Mouse (Mus musculus) MEL (cell line): ENCODE results near the gene Cdc34. TPM values are rescaled to one million over a fixed set of nuclear protein-coding genes. Genes with fewer than 3 reads are reported as not detected.
A peak's percentile ranks its signal among the peaks of the same experiment; 100 is the strongest.

Experiments used
- DNase-seq: peaks from one replicate; pipeline ENCODE4 v3.0.0; 2011; ENCODE audit warnings: low read depth, low spot score
- H3K27ac ChIP-seq: 2 replicates; pipeline ENCODE4 v1.5.1; 2012; ENCODE audit warnings: low read depth, mild to moderate bottlenecking, control low read depth, low read length, moderate library complexity; ENCODE audit not compliant: control insufficient read depth
- H3K27me3 ChIP-seq, 2 experiments: fragments of 150-350 bp in 1 of 2; sonication (generic) in 1 of 2; 2 replicates each; pipeline ENCODE4 v1.6.1; 2012; ENCODE audit warnings: low read length in 2 of 2, mild to moderate bottlenecking in 2 of 2, improper control_type of control experiment in 1 of 2, moderate library complexity in 1 of 2; ENCODE audit not compliant: insufficient read depth in 2 of 2, control insufficient read depth in 1 of 2
- H3K36me3 ChIP-seq, 2 experiments: 2 replicates each; pipeline ENCODE4 v1.6.1; 2012 to 2014; ENCODE audit warnings: low read length in 2 of 2, improper control_type of control experiment in 1 of 2, inconsistent platforms in 1 of 2, mild to moderate bottlenecking in 1 of 2; ENCODE audit not compliant: insufficient read depth in 2 of 2, control insufficient read depth in 1 of 2
- H3K4me1 ChIP-seq, 2 experiments: fragments of 150-350 bp in 1 of 2; sonication (generic) in 1 of 2; 2 replicates each; pipeline ENCODE4 v1.6.1; 2012; ENCODE audit warnings: low read length in 2 of 2, improper control_type of control experiment in 1 of 2, mild to moderate bottlenecking in 1 of 2; ENCODE audit not compliant: insufficient read depth in 2 of 2, control insufficient read depth in 1 of 2
- H3K4me3 ChIP-seq, 2 experiments: fragments of 150-350 bp in 1 of 2; sonication (generic) in 1 of 2; 2 replicates each; pipeline ENCODE4 v1.5.1; 2012; ENCODE audit warnings: low read depth in 2 of 2, low read length in 2 of 2, mild to moderate bottlenecking in 2 of 2, moderate library complexity in 2 of 2, control low read depth in 1 of 2, improper control_type of control experiment in 1 of 2; ENCODE audit not compliant: control insufficient read depth in 1 of 2, insufficient read depth in 1 of 2
- H3K79me2 ChIP-seq: 2 replicates; pipeline ENCODE4 v1.6.1; 2012; ENCODE audit warnings: mild to moderate bottlenecking, low read length, moderate library complexity; ENCODE audit not compliant: control insufficient read depth, poor library complexity, insufficient read depth
- H3K9ac ChIP-seq: 2 replicates; pipeline ENCODE4 v1.6.1; 2012; ENCODE audit warnings: low read depth, mild to moderate bottlenecking, control low read depth, low read length, moderate library complexity; ENCODE audit not compliant: control insufficient read depth, poor library complexity, severe bottlenecking
- H3K9me3 ChIP-seq: fragments of 150-350 bp; sonication (generic); replicated peaks from 2 replicates; pipeline ENCODE4 v1.6.1; 2012; ENCODE audit warnings: mild to moderate bottlenecking, low read length, improper control_type of control experiment, moderate library complexity; ENCODE audit not compliant: insufficient read depth
- CHD2 ChIP-seq: IDR thresholded peaks from 2 replicates; pipeline ENCODE4 v1.6.1; 2011; ENCODE audit warnings: low read length, improper control_type of control experiment
- CTCF ChIP-seq, 3 experiments: IDR thresholded peaks in 2 of 3; conservative IDR thresholded peaks in 1 of 3; 2 replicates each; pipeline ENCODE4 v1.5.1; 2011 to 2012; ENCODE audit warnings: low read length in 3 of 3, low read depth in 2 of 3, mild to moderate bottlenecking in 2 of 3, improper control_type of control experiment in 1 of 3, inconsistent platforms in 1 of 3, mixed read lengths in 1 of 3, moderate library complexity in 1 of 3; ENCODE audit not compliant: control insufficient read depth in 1 of 3, insufficient read depth in 1 of 3, poor library complexity in 1 of 3, severe bottlenecking in 1 of 3
- ELF1 ChIP-seq: IDR thresholded peaks from 2 replicates; pipeline ENCODE4 v1.6.1; 2014; ENCODE audit warnings: low read depth, mild to moderate bottlenecking, inconsistent platforms, low read length, improper control_type of control experiment, moderate library complexity
- EP300 ChIP-seq, 2 experiments: IDR thresholded peaks; 2 replicates each; pipeline ENCODE4 v1.6.1; 2011; ENCODE audit warnings: improper control_type of control experiment in 2 of 2, low read length in 2 of 2, low read depth in 1 of 2, mild to moderate bottlenecking in 1 of 2
- ETS1 ChIP-seq: IDR thresholded peaks from 2 replicates; pipeline ENCODE4 v1.6.1; 2012; ENCODE audit warnings: low read depth, mild to moderate bottlenecking, inconsistent platforms, low read length, improper control_type of control experiment, moderate library complexity
- GABPA ChIP-seq: IDR thresholded peaks from 2 replicates; pipeline ENCODE4 v1.6.1; 2012; ENCODE audit warnings: low read depth, mild to moderate bottlenecking, inconsistent platforms, low read length, improper control_type of control experiment, moderate library complexity
- GATA1 ChIP-seq: IDR thresholded peaks from 2 replicates; pipeline ENCODE4 v1.6.1; 2011; ENCODE audit warnings: low read depth, low read length, improper control_type of control experiment
- JUND ChIP-seq: IDR thresholded peaks from 2 replicates; pipeline ENCODE4 v1.6.1; 2011; ENCODE audit warnings: low read depth, mild to moderate bottlenecking, improper control_type of control experiment, low read length
- MAFK ChIP-seq: IDR thresholded peaks from 2 replicates; pipeline ENCODE4 v1.6.1; 2011; ENCODE audit warnings: low read depth, mild to moderate bottlenecking, low read length, improper control_type of control experiment, borderline replicate concordance
- MAX ChIP-seq: IDR thresholded peaks from 2 replicates; pipeline ENCODE4 v1.6.1; 2011; ENCODE audit warnings: low read length, improper control_type of control experiment
- MAZ ChIP-seq: IDR thresholded peaks from 2 replicates; pipeline ENCODE4 v1.6.1; 2012; ENCODE audit warnings: low read depth, mild to moderate bottlenecking, inconsistent platforms, low read length, improper control_type of control experiment
- MEF2A ChIP-seq: IDR thresholded peaks from 2 replicates; pipeline ENCODE4 v1.6.1; 2014; ENCODE audit warnings: low read depth, mild to moderate bottlenecking, inconsistent platforms, low read length, improper control_type of control experiment; ENCODE audit not compliant: poor library complexity, insufficient replicate concordance, severe bottlenecking; ENCODE audit errors: extremely low read depth
- MXI1 ChIP-seq: IDR thresholded peaks from 2 replicates; pipeline ENCODE4 v1.6.1; 2011; ENCODE audit warnings: mild to moderate bottlenecking, low read depth, low read length, improper control_type of control experiment
- MYC ChIP-seq: IDR thresholded peaks from 2 replicates; pipeline ENCODE4 v1.6.1; 2011; ENCODE audit warnings: low read depth, mild to moderate bottlenecking, low read length, improper control_type of control experiment, moderate library complexity
- NELFE ChIP-seq: IDR thresholded peaks from 2 replicates; pipeline ENCODE4 v1.6.1; 2011; ENCODE audit warnings: low read depth, low read length, improper control_type of control experiment
- NRF1 ChIP-seq: IDR thresholded peaks from 2 replicates; pipeline ENCODE4 v1.6.1; 2014; ENCODE audit warnings: low read depth, mild to moderate bottlenecking, inconsistent platforms, low read length, improper control_type of control experiment, moderate library complexity; ENCODE audit not compliant: poor library complexity, insufficient read depth, severe bottlenecking
- POLR2A ChIP-seq, 2 experiments: IDR thresholded peaks; 2 replicates each; pipeline ENCODE4 v1.6.1; 2011 to 2012; ENCODE audit warnings: low read length in 2 of 2, mild to moderate bottlenecking in 2 of 2, control low read depth in 1 of 2, improper control_type of control experiment in 1 of 2, low read depth in 1 of 2, moderate library complexity in 1 of 2; ENCODE audit not compliant: control insufficient read depth in 1 of 2, insufficient read depth in 1 of 2, poor library complexity in 1 of 2
- POLR2AphosphoS2 ChIP-seq: IDR thresholded peaks from 2 replicates; pipeline ENCODE4 v1.6.1; 2011; ENCODE audit warnings: low read length, improper control_type of control experiment
- POLR2AphosphoS5 ChIP-seq: IDR thresholded peaks from 2 replicates; pipeline ENCODE4 v1.6.1; 2012; ENCODE audit warnings: low read depth, borderline replicate concordance, mild to moderate bottlenecking, inconsistent platforms, low read length, moderate library complexity, mixed read lengths
- RAD21 ChIP-seq: IDR thresholded peaks from 2 replicates; pipeline ENCODE4 v1.6.1; 2011; ENCODE audit warnings: mild to moderate bottlenecking, low read depth, low read length, improper control_type of control experiment
- RCOR1 ChIP-seq: IDR thresholded peaks from 2 replicates; pipeline ENCODE4 v1.6.1; 2012; ENCODE audit warnings: low read depth, mild to moderate bottlenecking, inconsistent platforms, low read length, improper control_type of control experiment
- SMC3 ChIP-seq: IDR thresholded peaks from 2 replicates; pipeline ENCODE4 v1.6.1; 2011; ENCODE audit warnings: low read depth, low read length, improper control_type of control experiment
- TAL1 ChIP-seq: IDR thresholded peaks from 2 replicates; pipeline ENCODE4 v1.6.1; 2012; ENCODE audit warnings: mild to moderate bottlenecking, inconsistent platforms, low read length, moderate library complexity, mixed read lengths
- TBP ChIP-seq: IDR thresholded peaks from 2 replicates; pipeline ENCODE4 v1.8.0; 2011; ENCODE audit warnings: low read depth, low read length, improper control_type of control experiment
- TCF12 ChIP-seq: IDR thresholded peaks from 2 replicates; pipeline ENCODE4 v1.6.1; 2014; ENCODE audit warnings: low read depth, mild to moderate bottlenecking, inconsistent platforms, low read length, improper control_type of control experiment, moderate library complexity
- USF1 ChIP-seq: IDR thresholded peaks from 2 replicates; pipeline ENCODE4 v1.6.1; 2014; ENCODE audit warnings: low read depth, mild to moderate bottlenecking, inconsistent platforms, low read length, improper control_type of control experiment, moderate library complexity
- USF2 ChIP-seq, 2 experiments: IDR thresholded peaks; 2 replicates each; pipeline ENCODE4 v1.6.1; 2011 to 2012; ENCODE audit warnings: improper control_type of control experiment in 2 of 2, low read length in 2 of 2, borderline replicate concordance in 1 of 2, inconsistent platforms in 1 of 2, low read depth in 1 of 2, mild to moderate bottlenecking in 1 of 2; ENCODE audit not compliant: insufficient read depth in 1 of 2
- ZC3H11A ChIP-seq: IDR thresholded peaks from 2 replicates; pipeline ENCODE4 v1.6.1; 2012; ENCODE audit warnings: low read depth, mild to moderate bottlenecking, inconsistent platforms, low read length, improper control_type of control experiment
- ZKSCAN1 ChIP-seq: IDR thresholded peaks from 2 replicates; pipeline ENCODE4 v1.6.1; 2012; ENCODE audit warnings: low read depth, mild to moderate bottlenecking, inconsistent platforms, low read length, improper control_type of control experiment, moderate library complexity
- ZNF384 ChIP-seq: IDR thresholded peaks from 2 replicates; pipeline ENCODE4 v1.6.1; 2012; ENCODE audit warnings: low read depth, mild to moderate bottlenecking, inconsistent platforms, low read length, improper control_type of control experiment
- polyA plus RNA-seq, 2 experiments: library from polyadenylated mRNA; stranded (reverse) in 1 of 2; unstranded in 1 of 2; fragments of >175 nt in 1 of 2; fragments of >200 nt in 1 of 2; gene quantifications; 2 replicates each; pipeline versions ENCODE4 v1.2.1 to v1.2.4; 2012; ENCODE audit warnings: low replicate concordance in 2 of 2, low read depth in 1 of 2; ENCODE audit not compliant: insufficient read length in 2 of 2, insufficient read depth in 1 of 2, missing spikeins in 1 of 2
- total RNA-seq: library from RNA; depleted of rRNA; stranded (reverse); fragments of 300-350 nt; gene quantifications from 2 replicates; pipeline ENCODE4 v1.2.3, GENCODE M21; 2012

Gene Cdc34
- total and polyA plus RNA-seq, 3 experiments, result 318 to 422 (median 417) TPM

- Histone ChIP-seq H3K4me3 (no peak overlapping the region), H3K4me1 (no peaks in the 10 kb centered on the region), H3K27ac (no peak overlapping the region), H3K36me3 (no peaks in the 10 kb centered on the region), H3K9me3 (no peaks in the 10 kb centered on the region), H3K27me3 (no peaks in the 10 kb centered on the region), H3K9ac (no peak overlapping the region), H3K79me2 (no peaks in the 10 kb centered on the region)
- TF ChIP-seq ZKSCAN1 (no peak), SMC3 (no peak), USF1 (no peak), MAX (no peak), MAZ (no peak), MYC (no peak), GABPA (no peak), ETS1 (no peak), CHD2 (no peak), USF2 (IDR thresholded peaks at IDR 0.05; ENCODE audit: borderline replicate concordance in 1 of 2, insufficient read depth in 1 of 2, low read depth in 1 of 2, low read length in 2 of 2) (no peak), POLR2A (IDR thresholded peaks at IDR 0.05; ENCODE audit: control insufficient read depth in 1 of 2, insufficient read depth in 1 of 2, low read depth in 1 of 2, low read length in 2 of 2, poor library complexity in 1 of 2) (no peak), TBP (no peak), MAFK (no peak), ELF1 (no peak), POLR2AphosphoS5 (no peak), MEF2A (no peak)
- DNase-seq, result no peak
Observed at GRCm38 (mm10) chr10:79729357-79729965, 47.5 kb downstream of the Cdc34 start.

DNA sequence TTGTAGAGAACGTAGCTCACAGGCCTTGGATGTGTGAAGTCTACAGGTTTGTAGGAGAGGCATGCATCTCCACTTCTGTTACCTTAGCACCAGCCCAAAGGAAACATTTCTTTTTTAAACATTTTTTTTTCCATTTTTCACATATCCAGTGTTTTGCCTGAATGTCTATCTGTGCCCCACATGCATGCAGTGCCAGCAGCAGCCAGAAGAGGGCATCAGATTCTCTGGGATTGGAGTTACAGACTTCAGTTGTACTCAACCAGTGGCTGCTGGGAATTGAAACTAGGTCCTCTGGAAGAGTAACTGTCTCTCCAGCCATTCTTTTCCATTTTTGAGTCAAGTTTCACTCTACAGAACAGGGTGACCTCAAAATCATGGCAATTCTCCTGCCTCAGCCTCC is 50.5 kb downstream of the Cdc34 start:
- Histone ChIP-seq H3K79me2 (no peaks in the 10 kb centered on the region), H3K9me3 (no peaks in the 10 kb centered on the region), H3K27ac (no peak overlapping the region), H3K4me3 (no peak overlapping the region), H3K4me1 (no peaks in the 10 kb centered on the region), H3K36me3 (no peaks in the 10 kb centered on the region; a peak in 1 of 4 replicates), H3K27me3 (no peaks in the 10 kb centered on the region), H3K9ac (no peak overlapping the region)
- peak; percentile 67 for DNase-seq
- TF ChIP-seq CHD2, result no peak
- peak; percentile 60 for TF ChIP-seq RAD21
- no peak for TF ChIP-seq GATA1
- TF ChIP-seq TBP, result no peak
- TF ChIP-seq POLR2A (IDR thresholded peaks at IDR 0.05; ENCODE audit: control insufficient read depth in 1 of 2, insufficient read depth in 1 of 2, low read depth in 1 of 2, low read length in 2 of 2, poor library complexity in 1 of 2), result no peak
- no peak for TF ChIP-seq POLR2AphosphoS2
- TF ChIP-seq RCOR1, result no peak
- TF ChIP-seq ETS1, result no peak
- peak; percentile 77 for TF ChIP-seq SMC3
- no peak for TF ChIP-seq NRF1
- no peak for TF ChIP-seq USF2 (IDR thresholded peaks at IDR 0.05; ENCODE audit: borderline replicate concordance in 1 of 2, insufficient read depth in 1 of 2, low read depth in 1 of 2, low read length in 2 of 2)
- no peak for TF ChIP-seq MXI1
- no peak for TF ChIP-seq EP300 (IDR thresholded peaks at IDR 0.05; ENCODE audit: low read depth in 1 of 2, low read length in 2 of 2)
- no peak for TF ChIP-seq MYC
- no peak for TF ChIP-seq MAZ
- peak; percentile 80 to 90 (median 80) for TF ChIP-seq CTCF (IDR thresholded peaks at IDR 0.05 in 2 of 3, conservative IDR thresholded peaks at IDR 0.05 in 1 of 3; ENCODE audit: control insufficient read depth in 1 of 3, insufficient read depth in 1 of 3, low read depth in 2 of 3, low read length in 3 of 3, poor library complexity in 1 of 3, severe bottlenecking in 1 of 3)
- no peak for TF ChIP-seq POLR2AphosphoS5
- peak; percentile 41; the same call in 1 of the 2 replicates for TF ChIP-seq ZC3H11A
- no peak for TF ChIP-seq GABPA
- TF ChIP-seq NELFE, result no peak
- no peak for TF ChIP-seq MAFK
- no peak for TF ChIP-seq JUND
- no peak for TF ChIP-seq ZNF384
- no peak for TF ChIP-seq TAL1
- TF ChIP-seq TCF12, result no peak
